Mouse (Mus musculus) MEL (cell line): Measurements from ENCODE around the gene Spata31d1a. TPM values are rescaled to one million over a fixed set of nuclear protein-coding genes. Genes with fewer than 3 reads are reported as not detected.

Experiments used
- DNase-seq: peaks from one replicate; pipeline ENCODE4 v3.0.0; 2011; ENCODE audit warnings: low read depth, low spot score
- H3K27ac ChIP-seq: 2 replicates; pipeline ENCODE4 v1.5.1; 2012; ENCODE audit warnings: low read depth, mild to moderate bottlenecking, control low read depth, low read length, moderate library complexity; ENCODE audit not compliant: control insufficient read depth
- H3K27me3 ChIP-seq, 2 experiments: fragments of 150-350 bp in 1 of 2; sonication (generic) in 1 of 2; 2 replicates each; pipeline ENCODE4 v1.6.1; 2012; ENCODE audit warnings: low read length in 2 of 2, mild to moderate bottlenecking in 2 of 2, improper control_type of control experiment in 1 of 2, moderate library complexity in 1 of 2; ENCODE audit not compliant: insufficient read depth in 2 of 2, control insufficient read depth in 1 of 2
- H3K36me3 ChIP-seq, 2 experiments: 2 replicates each; pipeline ENCODE4 v1.6.1; 2012 to 2014; ENCODE audit warnings: low read length in 2 of 2, improper control_type of control experiment in 1 of 2, inconsistent platforms in 1 of 2, mild to moderate bottlenecking in 1 of 2; ENCODE audit not compliant: insufficient read depth in 2 of 2, control insufficient read depth in 1 of 2
- H3K4me1 ChIP-seq, 2 experiments: fragments of 150-350 bp in 1 of 2; sonication (generic) in 1 of 2; 2 replicates each; pipeline ENCODE4 v1.6.1; 2012; ENCODE audit warnings: low read length in 2 of 2, improper control_type of control experiment in 1 of 2, mild to moderate bottlenecking in 1 of 2; ENCODE audit not compliant: insufficient read depth in 2 of 2, control insufficient read depth in 1 of 2
- H3K4me3 ChIP-seq, 2 experiments: fragments of 150-350 bp in 1 of 2; sonication (generic) in 1 of 2; 2 replicates each; pipeline ENCODE4 v1.5.1; 2012; ENCODE audit warnings: low read depth in 2 of 2, low read length in 2 of 2, mild to moderate bottlenecking in 2 of 2, moderate library complexity in 2 of 2, control low read depth in 1 of 2, improper control_type of control experiment in 1 of 2; ENCODE audit not compliant: control insufficient read depth in 1 of 2, insufficient read depth in 1 of 2
- H3K79me2 ChIP-seq: 2 replicates; pipeline ENCODE4 v1.6.1; 2012; ENCODE audit warnings: mild to moderate bottlenecking, low read length, moderate library complexity; ENCODE audit not compliant: control insufficient read depth, poor library complexity, insufficient read depth
- H3K9ac ChIP-seq: 2 replicates; pipeline ENCODE4 v1.6.1; 2012; ENCODE audit warnings: low read depth, mild to moderate bottlenecking, control low read depth, low read length, moderate library complexity; ENCODE audit not compliant: control insufficient read depth, poor library complexity, severe bottlenecking
- H3K9me3 ChIP-seq: fragments of 150-350 bp; sonication (generic); replicated peaks from 2 replicates; pipeline ENCODE4 v1.6.1; 2012; ENCODE audit warnings: mild to moderate bottlenecking, low read length, improper control_type of control experiment, moderate library complexity; ENCODE audit not compliant: insufficient read depth
- BHLHE40 ChIP-seq: IDR thresholded peaks from 2 replicates; pipeline ENCODE4 v1.6.1; 2012; ENCODE audit warnings: low read depth, mild to moderate bottlenecking, inconsistent platforms, low read length, improper control_type of control experiment, borderline replicate concordance
- CHD1 ChIP-seq: IDR thresholded peaks from 2 replicates; pipeline ENCODE4 v1.6.1; 2012; ENCODE audit warnings: low read depth, mild to moderate bottlenecking, inconsistent platforms, low read length, improper control_type of control experiment
- CTCF ChIP-seq, 3 experiments: IDR thresholded peaks in 2 of 3; conservative IDR thresholded peaks in 1 of 3; 2 replicates each; pipeline ENCODE4 v1.5.1; 2011 to 2012; ENCODE audit warnings: low read length in 3 of 3, low read depth in 2 of 3, mild to moderate bottlenecking in 2 of 3, improper control_type of control experiment in 1 of 3, inconsistent platforms in 1 of 3, mixed read lengths in 1 of 3, moderate library complexity in 1 of 3; ENCODE audit not compliant: control insufficient read depth in 1 of 3, insufficient read depth in 1 of 3, poor library complexity in 1 of 3, severe bottlenecking in 1 of 3
- E2F4 ChIP-seq: IDR thresholded peaks from 2 replicates; pipeline ENCODE4 v1.6.1; 2011; ENCODE audit warnings: low read depth, low read length, improper control_type of control experiment, borderline replicate concordance
- JUND ChIP-seq: IDR thresholded peaks from 2 replicates; pipeline ENCODE4 v1.6.1; 2011; ENCODE audit warnings: low read depth, mild to moderate bottlenecking, improper control_type of control experiment, low read length
- KAT2A ChIP-seq: conservative IDR thresholded peaks from 2 replicates; pipeline ENCODE4 v1.6.1; 2012; ENCODE audit warnings: low read depth, low read length, improper control_type of control experiment, inconsistent platforms
- MAFK ChIP-seq: IDR thresholded peaks from 2 replicates; pipeline ENCODE4 v1.6.1; 2011; ENCODE audit warnings: low read depth, mild to moderate bottlenecking, low read length, improper control_type of control experiment, borderline replicate concordance
- MAX ChIP-seq: IDR thresholded peaks from 2 replicates; pipeline ENCODE4 v1.6.1; 2011; ENCODE audit warnings: low read length, improper control_type of control experiment
- MXI1 ChIP-seq: IDR thresholded peaks from 2 replicates; pipeline ENCODE4 v1.6.1; 2011; ENCODE audit warnings: mild to moderate bottlenecking, low read depth, low read length, improper control_type of control experiment
- MYB ChIP-seq: IDR thresholded peaks from 2 replicates; pipeline ENCODE4 v1.6.1; 2011; ENCODE audit warnings: mild to moderate bottlenecking, low read depth, low read length, improper control_type of control experiment
- NRF1 ChIP-seq: IDR thresholded peaks from 2 replicates; pipeline ENCODE4 v1.6.1; 2014; ENCODE audit warnings: low read depth, mild to moderate bottlenecking, inconsistent platforms, low read length, improper control_type of control experiment, moderate library complexity; ENCODE audit not compliant: poor library complexity, insufficient read depth, severe bottlenecking
- POLR2AphosphoS2 ChIP-seq: IDR thresholded peaks from 2 replicates; pipeline ENCODE4 v1.6.1; 2011; ENCODE audit warnings: low read length, improper control_type of control experiment
- POLR2AphosphoS5 ChIP-seq: IDR thresholded peaks from 2 replicates; pipeline ENCODE4 v1.6.1; 2012; ENCODE audit warnings: low read depth, borderline replicate concordance, mild to moderate bottlenecking, inconsistent platforms, low read length, moderate library complexity, mixed read lengths
- RCOR1 ChIP-seq: IDR thresholded peaks from 2 replicates; pipeline ENCODE4 v1.6.1; 2012; ENCODE audit warnings: low read depth, mild to moderate bottlenecking, inconsistent platforms, low read length, improper control_type of control experiment
- SMC3 ChIP-seq: IDR thresholded peaks from 2 replicates; pipeline ENCODE4 v1.6.1; 2011; ENCODE audit warnings: low read depth, low read length, improper control_type of control experiment
- TAL1 ChIP-seq: IDR thresholded peaks from 2 replicates; pipeline ENCODE4 v1.6.1; 2012; ENCODE audit warnings: mild to moderate bottlenecking, inconsistent platforms, low read length, moderate library complexity, mixed read lengths
- TBP ChIP-seq: IDR thresholded peaks from 2 replicates; pipeline ENCODE4 v1.8.0; 2011; ENCODE audit warnings: low read depth, low read length, improper control_type of control experiment
- UBTF ChIP-seq: IDR thresholded peaks from 2 replicates; pipeline ENCODE4 v1.6.1; 2012; ENCODE audit warnings: low read depth, mild to moderate bottlenecking, inconsistent platforms, low read length, improper control_type of control experiment, moderate library complexity, borderline replicate concordance; ENCODE audit not compliant: insufficient read depth
- ZC3H11A ChIP-seq: IDR thresholded peaks from 2 replicates; pipeline ENCODE4 v1.6.1; 2012; ENCODE audit warnings: low read depth, mild to moderate bottlenecking, inconsistent platforms, low read length, improper control_type of control experiment
- ZKSCAN1 ChIP-seq: IDR thresholded peaks from 2 replicates; pipeline ENCODE4 v1.6.1; 2012; ENCODE audit warnings: low read depth, mild to moderate bottlenecking, inconsistent platforms, low read length, improper control_type of control experiment, moderate library complexity
- ZMIZ1 ChIP-seq: IDR thresholded peaks from 2 replicates; pipeline ENCODE4 v1.6.1; 2012; ENCODE audit warnings: low read depth, mild to moderate bottlenecking, inconsistent platforms, low read length, improper control_type of control experiment, moderate library complexity
- ZNF384 ChIP-seq: IDR thresholded peaks from 2 replicates; pipeline ENCODE4 v1.6.1; 2012; ENCODE audit warnings: low read depth, mild to moderate bottlenecking, inconsistent platforms, low read length, improper control_type of control experiment
- polyA plus RNA-seq, 2 experiments: library from polyadenylated mRNA; stranded (reverse) in 1 of 2; unstranded in 1 of 2; fragments of >175 nt in 1 of 2; fragments of >200 nt in 1 of 2; gene quantifications; 2 replicates each; pipeline versions ENCODE4 v1.2.1 to v1.2.4; 2012; ENCODE audit warnings: low replicate concordance in 2 of 2, low read depth in 1 of 2; ENCODE audit not compliant: insufficient read length in 2 of 2, insufficient read depth in 1 of 2, missing spikeins in 1 of 2
- total RNA-seq: library from RNA; depleted of rRNA; stranded (reverse); fragments of 300-350 nt; gene quantifications from 2 replicates; pipeline ENCODE4 v1.2.3, GENCODE M21; 2012; rRNA removed

Spata31d1a gene
- not detected in 2 replicates for total RNA-seq
- polyA plus RNA-seq, result under 1 TPM in 1 of 2 experiments, not detected in 1; 0.03 TPM

- H3K27ac ChIP-seq, result no peak within 1 kb of the TSS
- H3K36me3 ChIP-seq, result no peaks in the 10 kb centered on the region
- no peaks in the 10 kb centered on the region for H3K79me2 ChIP-seq
- peaks cover 2 to 6% of the 10 kb centered on the region in 2 experiments for H3K27me3 ChIP-seq
- no peak for TF ChIP-seq KAT2A
- no peak for TF ChIP-seq SMC3
- no peak for TF ChIP-seq TAL1
- TF ChIP-seq CTCF (IDR thresholded peaks at IDR 0.05 in 2 of 3, conservative IDR thresholded peaks at IDR 0.05 in 1 of 3; ENCODE audit: control insufficient read depth in 1 of 3, insufficient read depth in 1 of 3, low read depth in 2 of 3, low read length in 3 of 3, poor library complexity in 1 of 3, severe bottlenecking in 1 of 3), result no peak
- no peak for TF ChIP-seq ZKSCAN1
- TF ChIP-seq POLR2AphosphoS5, result no peak
- TF ChIP-seq NRF1, result no peak
- no peak for TF ChIP-seq ZMIZ1
- TF ChIP-seq MXI1, result no peak
- H3K9me3 ChIP-seq, result no peaks in the 10 kb centered on the region
- no peaks in the 10 kb centered on the region for H3K4me1 ChIP-seq
- no peak within 1 kb of the TSS for H3K4me3 ChIP-seq
- H3K9ac ChIP-seq, result no peak within 1 kb of the TSS
- no peak for DNase-seq
Measured at GRCm38 (mm10) chr13:59710230-59710629, at the start of gene Spata31d1a. Gene Spata31d1a (minus strand): TSS chr13:59710330.

GRCm38 (mm10) chr13:59756906-59757305 is 46.8 kb upstream of the Spata31d1a start:
- H3K27ac ChIP-seq, result no peak overlapping the region
- no peaks in the 10 kb centered on the region for H3K9me3 ChIP-seq
- H3K4me3 ChIP-seq, result no peak overlapping the region
- no peak overlapping the region for H3K9ac ChIP-seq
- no peak for DNase-seq
- H3K27me3 ChIP-seq, result no peaks in the 10 kb centered on the region
- H3K79me2 ChIP-seq, result no peaks in the 10 kb centered on the region
- peaks cover 0 to 18% of the 10 kb centered on the region in 2 experiments; a peak in 2 of 4 replicates for H3K36me3 ChIP-seq
- TF ChIP-seq UBTF (no peak), CHD1 (no peak), POLR2AphosphoS2 (no peak), JUND (no peak), TBP (no peak), ZC3H11A (no peak), RCOR1 (no peak), MAX (no peak), TAL1 (no peak), E2F4 (no peak), MYB (no peak), ZNF384 (no peak), BHLHE40 (no peak), MAFK (no peak), CTCF (IDR thresholded peaks at IDR 0.05 in 2 of 3, conservative IDR thresholded peaks at IDR 0.05 in 1 of 3; ENCODE audit: control insufficient read depth in 1 of 3, insufficient read depth in 1 of 3, low read depth in 2 of 3, low read length in 3 of 3, poor library complexity in 1 of 3, severe bottlenecking in 1 of 3) (no peak)
- no peaks in the 10 kb centered on the region for H3K4me1 ChIP-seq
